Mouse (Mus musculus) myocyte (in vitro differentiated cells): ENCODE results near the gene Smg6. TPM values are rescaled to one million over a fixed set of nuclear protein-coding genes. Genes with fewer than 3 reads are reported as not detected.

Source experiments
- H3K27me3 ChIP-seq: one replicate; pipeline ENCODE4 v1.6.1; 2011; ENCODE audit not compliant: control insufficient read depth, insufficient read depth, insufficient read length
- H3K36me3 ChIP-seq: one replicate; pipeline ENCODE4 v1.6.1; 2011; ENCODE audit not compliant: control insufficient read depth, insufficient read depth
- H3K4me2 ChIP-seq: one replicate; pipeline ENCODE4 v1.6.1; 2011; ENCODE audit warnings: low read depth, control low read depth
- H3K4me3 ChIP-seq: one replicate; pipeline ENCODE4 v1.5.1; 2011; ENCODE audit warnings: mild to moderate bottlenecking, control low read depth, moderate library complexity
- H3K79me2 ChIP-seq: one replicate; pipeline ENCODE4 v1.6.1; 2011; ENCODE audit not compliant: control insufficient read depth, insufficient read depth
- H3ac ChIP-seq: one replicate; pipeline ENCODE4 v1.6.1; 2011; ENCODE audit not compliant: control insufficient read depth, insufficient read length
- CEBPB ChIP-seq: IDR thresholded peaks from 2 replicates; pipeline ENCODE4 v1.6.1; 2011; ENCODE audit warnings: mild to moderate bottlenecking, moderate library complexity; ENCODE audit not compliant: poor library complexity, insufficient read depth, severe bottlenecking
- E2F4 ChIP-seq: IDR thresholded peaks from one replicate; pipeline ENCODE4 v1.6.1; 2011; ENCODE audit warnings: mild to moderate bottlenecking, control low read depth, moderate library complexity; ENCODE audit not compliant: insufficient read depth
- MAX ChIP-seq: IDR thresholded peaks from one replicate; pipeline ENCODE4 v1.6.1; 2011; ENCODE audit warnings: low read depth, mild to moderate bottlenecking, control low read depth
- MYOD1 ChIP-seq, 3 experiments: IDR thresholded peaks; one replicate each; pipeline ENCODE4 v1.6.1; 2011; ENCODE audit warnings: control low read depth in 2 of 3, low read depth in 2 of 3, mild to moderate bottlenecking in 2 of 3, moderate library complexity in 1 of 3; ENCODE audit not compliant: insufficient read length in 2 of 3, control insufficient read depth in 1 of 3
- MYOG ChIP-seq, 3 experiments: IDR thresholded peaks; one replicate each; pipeline ENCODE4 v1.6.1; 2011; ENCODE audit warnings: control low read depth in 2 of 3, low read depth in 2 of 3, mild to moderate bottlenecking in 2 of 3; ENCODE audit not compliant: insufficient read length in 2 of 3, control insufficient read depth in 1 of 3, insufficient read depth in 1 of 3
- POLR2A ChIP-seq: IDR thresholded peaks from one replicate; pipeline ENCODE4 v1.6.1; 2011; ENCODE audit warnings: low read depth, mild to moderate bottlenecking, control low read depth, moderate library complexity; ENCODE audit not compliant: insufficient read length
- POLR2AphosphoS2 ChIP-seq: IDR thresholded peaks from one replicate; pipeline ENCODE4 v1.6.1; 2011; ENCODE audit warnings: low read depth, control low read depth; ENCODE audit not compliant: insufficient read length
- REST ChIP-seq: IDR thresholded peaks from one replicate; pipeline ENCODE4 v1.6.1; 2011; ENCODE audit warnings: mild to moderate bottlenecking, control low read depth, moderate library complexity; ENCODE audit not compliant: insufficient read depth, insufficient read length
- SRF ChIP-seq: IDR thresholded peaks from one replicate; pipeline ENCODE4 v1.6.1; 2011; ENCODE audit warnings: low read depth; ENCODE audit not compliant: control insufficient read depth, insufficient read length
- TCF12 ChIP-seq: IDR thresholded peaks from one replicate; pipeline ENCODE4 v1.6.1; 2011; ENCODE audit warnings: mild to moderate bottlenecking, control low read depth; ENCODE audit not compliant: poor library complexity, insufficient read depth, severe bottlenecking
- TCF3 ChIP-seq: IDR thresholded peaks from one replicate; pipeline ENCODE4 v1.6.1; 2011; ENCODE audit warnings: low read depth, control low read depth; ENCODE audit not compliant: insufficient read length
- USF1 ChIP-seq: IDR thresholded peaks from one replicate; pipeline ENCODE4 v1.6.1; 2011; ENCODE audit warnings: low read depth, mild to moderate bottlenecking, control low read depth, moderate library complexity
- polyA plus RNA-seq: library from polyadenylated mRNA; unstranded; fragments of >200 nt; fragmentation: generic; extraction: Trizol; gene quantifications from one replicate; pipeline ENCODE4 v1.2.1, GENCODE M21; 2012; ENCODE audit warnings: missing spikeins

Gene Smg6
- polyA plus RNA-seq, 1 experiment: 14.7 TPM

GRCm38 (mm10) chr11:75051239-75051638, 125.6 kb downstream of the Smg6 start:
- TF ChIP-seq MAX: no peak
- no peak for TF ChIP-seq REST
- no peak for TF ChIP-seq SRF
- no peak for TF ChIP-seq MYOD1 (IDR thresholded peaks at IDR 0.05; ENCODE audit: control insufficient read depth in 1 of 3, insufficient read length in 2 of 3, low read depth in 2 of 3)
- no peak for TF ChIP-seq MYOG (IDR thresholded peaks at IDR 0.05; ENCODE audit: control insufficient read depth in 1 of 3, insufficient read depth in 1 of 3, insufficient read length in 2 of 3, low read depth in 2 of 3)
- TF ChIP-seq E2F4: no peak
- TF ChIP-seq USF1: no peak
- no peak for TF ChIP-seq TCF3
- TF ChIP-seq POLR2AphosphoS2: no peak
- no peak for TF ChIP-seq POLR2A
- Histone ChIP-seq H3K27me3 (no peaks in the 10 kb centered on the region), H3K4me2 (no peak overlapping the region), H3K4me3 (no peak overlapping the region), H3K79me2 (no peaks in the 10 kb centered on the region), H3K36me3 (peaks cover 3% of the 10 kb centered on the region), H3ac (no peak overlapping the region)

- no peak for TF ChIP-seq POLR2AphosphoS2
- TF ChIP-seq REST: no peak
- TF ChIP-seq TCF12: no peak
- no peak for TF ChIP-seq MYOD1 (IDR thresholded peaks at IDR 0.05; ENCODE audit: control insufficient read depth in 1 of 3, insufficient read length in 2 of 3, low read depth in 2 of 3)
- TF ChIP-seq TCF3: no peak
- TF ChIP-seq POLR2A: no peak
- no peak for TF ChIP-seq E2F4
- no peak for TF ChIP-seq MAX
- TF ChIP-seq SRF: no peak
- H3K4me3 ChIP-seq: no peak overlapping the region
- H3K4me2 ChIP-seq: no peak overlapping the region
Measured at GRCm38 (mm10) chr11:75051712-75052550, 126.3 kb downstream of the Smg6 start.

GRCm38 (mm10) chr11:75053020-75053419, 127.4 kb downstream of the Smg6 start:
- Histone ChIP-seq H3ac (no peak overlapping the region), H3K4me3 (no peak overlapping the region), H3K36me3 (peaks cover 9% of the 10 kb centered on the region), H3K4me2 (no peak overlapping the region), H3K79me2 (no peaks in the 10 kb centered on the region), H3K27me3 (no peaks in the 10 kb centered on the region)
- TF ChIP-seq TCF12: no peak
- TF ChIP-seq CEBPB: no peak
- TF ChIP-seq MYOG (IDR thresholded peaks at IDR 0.05; ENCODE audit: control insufficient read depth in 1 of 3, insufficient read depth in 1 of 3, insufficient read length in 2 of 3, low read depth in 2 of 3): no peak
- no peak for TF ChIP-seq POLR2AphosphoS2
- TF ChIP-seq POLR2A: no peak
- TF ChIP-seq E2F4: no peak
- TF ChIP-seq SRF: no peak
- TF ChIP-seq TCF3: no peak
- TF ChIP-seq REST: no peak
- no peak for TF ChIP-seq MYOD1 (IDR thresholded peaks at IDR 0.05; ENCODE audit: control insufficient read depth in 1 of 3, insufficient read length in 2 of 3, low read depth in 2 of 3)
- TF ChIP-seq USF1: no peak

More at GRCm38 (mm10) chr11:75051712-75052550, 126.3 kb downstream of the Smg6 start:
- no peak overlapping the region for H3ac ChIP-seq
- H3K79me2 ChIP-seq: no peaks in the 10 kb centered on the region
- no peaks in the 10 kb centered on the region for H3K27me3 ChIP-seq
- H3K36me3 ChIP-seq: peaks cover 3% of the 10 kb centered on the region

- no peak overlapping the region for H3K4me3 ChIP-seq
- peaks cover 12% of the 10 kb centered on the region for H3K36me3 ChIP-seq
- H3K27me3 ChIP-seq: no peaks in the 10 kb centered on the region
- no peak overlapping the region for H3K4me2 ChIP-seq
- no peak for TF ChIP-seq MYOD1 (IDR thresholded peaks at IDR 0.05; ENCODE audit: control insufficient read depth in 1 of 3, insufficient read length in 2 of 3, low read depth in 2 of 3)
- no peak for TF ChIP-seq CEBPB
- no peak for TF ChIP-seq TCF3
- no peak for TF ChIP-seq SRF
- no peak for TF ChIP-seq TCF12
- TF ChIP-seq MAX: no peak
- no peak for TF ChIP-seq USF1
- TF ChIP-seq E2F4: no peak
- TF ChIP-seq MYOG (IDR thresholded peaks at IDR 0.05; ENCODE audit: control insufficient read depth in 1 of 3, insufficient read depth in 1 of 3, insufficient read length in 2 of 3, low read depth in 2 of 3): no peak
- no peak for TF ChIP-seq REST
- TF ChIP-seq POLR2A: no peak
- TF ChIP-seq POLR2AphosphoS2: no peak
- H3K79me2 ChIP-seq: no peaks in the 10 kb centered on the region
- no peak overlapping the region for H3ac ChIP-seq
Measured at GRCm38 (mm10) chr11:75053722-75054121, 128.1 kb downstream of the Smg6 start.
